Mouse (Mus musculus): ENCODE data around the gene Padi6.

Gene Padi6

GRCm38 (mm10) chr4:140742543-140742942 lies at the start of gene Padi6:
Gene Padi6 (minus strand): TSS chr4:140742643.
- no peak for DNase-seq

GRCm38 (mm10) chr4:140791071-140791470 lies 48.6 kb upstream of the Padi6 start:
- DNase-seq, result no peak

- DNase-seq, result no peak
Observed at GRCm38 (mm10) chr4:140789983-140790382, 47.5 kb upstream of the Padi6 start.

- DNase-seq, result peak; percentile 47
Observed at GRCm38 (mm10) chr4:140788983-140789382, 46.5 kb upstream of the Padi6 start.

GRCm38 (mm10) chr4:140788264-140788663 lies 45.8 kb upstream of the Padi6 start:
- no peak for DNase-seq

GRCm38 (mm10) chr4:140787414-140787813 lies 45.0 kb upstream of the Padi6 start:
- DNase-seq, result peak; percentile 36

- DNase-seq, result no peak
Observed at GRCm38 (mm10) chr4:140785217-140785616, 42.8 kb upstream of the Padi6 start.

- DNase-seq, result no peak
Observed at GRCm38 (mm10) chr4:140784292-140784945, 42.0 kb upstream of the Padi6 start.

- no peak for DNase-seq
Observed at GRCm38 (mm10) chr4:140782821-140783220, 40.4 kb upstream of the Padi6 start.

GRCm38 (mm10) chr4:140780507-140780906 lies 38.1 kb upstream of the Padi6 start:
- DNase-seq, result no peak

GRCm38 (mm10) chr4:140779803-140780397 lies 37.5 kb upstream of the Padi6 start:
- DNase-seq, result no peak

GRCm38 (mm10) chr4:140776623-140777022 lies 34.2 kb upstream of the Padi6 start:
- DNase-seq, result no peak

- DNase-seq, result no peak
Observed at GRCm38 (mm10) chr4:140775876-140776275, 33.4 kb upstream of the Padi6 start.

- no peak for DNase-seq
Observed at GRCm38 (mm10) chr4:140774893-140775292, 32.5 kb upstream of the Padi6 start.

GRCm38 (mm10) chr4:140774025-140774800 lies 31.8 kb upstream of the Padi6 start, which contains the start of gene Padi4:
Gene Padi4 (minus strand): TSS chr4:140774236.
- no peak for DNase-seq

GRCm38 (mm10) chr4:140771091-140771490 lies 28.6 kb upstream of the Padi6 start:
- no peak for DNase-seq

- no peak for DNase-seq
Observed at GRCm38 (mm10) chr4:140770433-140770832, 28.0 kb upstream of the Padi6 start.

- no peak for DNase-seq
Observed at GRCm38 (mm10) chr4:140768973-140769372, 26.5 kb upstream of the Padi6 start.

- DNase-seq, result no peak
Observed at GRCm38 (mm10) chr4:140765936-140766335, 23.5 kb upstream of the Padi6 start.

GRCm38 (mm10) chr4:140763158-140763557 lies 20.7 kb upstream of the Padi6 start:
- DNase-seq, result peak; percentile 30

- no peak for DNase-seq
Observed at GRCm38 (mm10) chr4:140761601-140762000, 19.2 kb upstream of the Padi6 start.

- DNase-seq, result no peak
Observed at GRCm38 (mm10) chr4:140755811-140756210, 13.4 kb upstream of the Padi6 start.

- no peak for DNase-seq
Observed at GRCm38 (mm10) chr4:140753366-140753765, 10.9 kb upstream of the Padi6 start.

GRCm38 (mm10) chr4:140750328-140750727 lies 7.9 kb upstream of the Padi6 start:
- DNase-seq, result peak; percentile 44

Data from kidney, adult 11 months (tissue).